Mouse (Mus musculus) G1E-ER4 (cell line): Measurements from ENCODE around the gene Hnrnpc. TPM values are rescaled to one million over a fixed set of nuclear protein-coding genes. Genes with fewer than 3 reads are reported as not detected.

Source experiments
- GATA1 ChIP-seq: IDR thresholded peaks from one replicate; pipeline ENCODE4 v1.8.0; 2012; ENCODE audit warnings: low read length, inconsistent platforms
- polyA plus RNA-seq: library from polyadenylated mRNA; stranded (reverse); fragments of >175 nt; gene quantifications from 2 replicates; pipeline ENCODE4 v1.2.3, GENCODE M21; 2012

Hnrnpc gene
- polyA plus RNA-seq, result 13.3 and 19.0 TPM in 2 replicates

- no peak for TF ChIP-seq GATA1
Measured at GRCm38 (mm10) chr14:52103856-52104676, at the start of gene Hnrnpc. TSS of gene Hnrnpc (minus strand) at chr14:52104028.

GRCm38 (mm10) chr14:52152613-52153012 is 48.8 kb upstream of the Hnrnpc start:
- no peak for TF ChIP-seq GATA1

- TF ChIP-seq GATA1, result no peak
Measured at GRCm38 (mm10) chr14:52152179-52152578, 48.4 kb upstream of the Hnrnpc start.

- no peak for TF ChIP-seq GATA1
Measured at GRCm38 (mm10) chr14:52149888-52150287, 46.1 kb upstream of the Hnrnpc start.

- TF ChIP-seq GATA1, result no peak
Measured at GRCm38 (mm10) chr14:52146540-52146939, 42.7 kb upstream of the Hnrnpc start.

GRCm38 (mm10) chr14:52144165-52144564 is 40.3 kb upstream of the Hnrnpc start:
- TF ChIP-seq GATA1, result no peak

- no peak for TF ChIP-seq GATA1
Measured at GRCm38 (mm10) chr14:52141445-52142127, 37.8 kb upstream of the Hnrnpc start.

GRCm38 (mm10) chr14:52140577-52141444 is 37.0 kb upstream of the Hnrnpc start:
- no peak for TF ChIP-seq GATA1

- TF ChIP-seq GATA1, result no peak
Measured at GRCm38 (mm10) chr14:52133584-52133983, 29.8 kb upstream of the Hnrnpc start.

- TF ChIP-seq GATA1, result no peak
Measured at GRCm38 (mm10) chr14:52124636-52125035, 20.8 kb upstream of the Hnrnpc start.

- TF ChIP-seq GATA1, result no peak
Measured at GRCm38 (mm10) chr14:52123918-52124317, 20.1 kb upstream of the Hnrnpc start.

- TF ChIP-seq GATA1, result no peak
Measured at GRCm38 (mm10) chr14:52120169-52120568, 16.3 kb upstream of the Hnrnpc start.

GRCm38 (mm10) chr14:52118823-52119608 is 15.2 kb upstream of the Hnrnpc start:
- TF ChIP-seq GATA1, result no peak

- TF ChIP-seq GATA1, result no peak
Measured at GRCm38 (mm10) chr14:52118456-52118822, 14.6 kb upstream of the Hnrnpc start.

GRCm38 (mm10) chr14:52117241-52117640 is 13.4 kb upstream of the Hnrnpc start:
- no peak for TF ChIP-seq GATA1
